Mouse (Mus musculus) adrenal gland, adult (tissue): Measurements from ENCODE around the gene Sh3pxd2a.

Source experiments
- DNase-seq, 2 experiments: peaks; one replicate each; pipeline ENCODE4 v3.0.0; 2022 to 2023; ENCODE audit warnings: low spot score in 1 of 2; ENCODE audit not compliant: inconsistent age in 2 of 2

Gene Sh3pxd2a

GRCm38 (mm10) chr19:47440967-47441366, 23.2 kb downstream of the Sh3pxd2a start:
- no peak for DNase-seq

DNA sequence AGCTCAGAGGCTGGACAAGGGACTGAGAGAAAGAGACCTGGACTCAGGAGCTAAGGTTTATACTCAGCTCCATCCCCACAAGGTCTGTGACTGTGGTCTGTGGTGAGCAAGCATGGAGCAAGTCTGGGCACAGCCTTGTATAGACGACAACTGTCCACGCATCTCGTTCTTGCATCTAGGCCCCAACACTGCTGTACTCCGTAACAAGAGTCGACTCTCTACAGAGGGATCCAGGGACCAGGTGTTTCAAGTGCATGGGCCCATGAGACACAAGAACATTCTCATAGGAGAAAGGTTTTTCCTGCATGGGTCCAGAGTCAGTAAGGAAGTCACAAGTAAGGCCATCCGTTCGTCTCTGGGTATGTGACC, 23.8 kb downstream of the Sh3pxd2a start:
- no peak for DNase-seq

DNA sequence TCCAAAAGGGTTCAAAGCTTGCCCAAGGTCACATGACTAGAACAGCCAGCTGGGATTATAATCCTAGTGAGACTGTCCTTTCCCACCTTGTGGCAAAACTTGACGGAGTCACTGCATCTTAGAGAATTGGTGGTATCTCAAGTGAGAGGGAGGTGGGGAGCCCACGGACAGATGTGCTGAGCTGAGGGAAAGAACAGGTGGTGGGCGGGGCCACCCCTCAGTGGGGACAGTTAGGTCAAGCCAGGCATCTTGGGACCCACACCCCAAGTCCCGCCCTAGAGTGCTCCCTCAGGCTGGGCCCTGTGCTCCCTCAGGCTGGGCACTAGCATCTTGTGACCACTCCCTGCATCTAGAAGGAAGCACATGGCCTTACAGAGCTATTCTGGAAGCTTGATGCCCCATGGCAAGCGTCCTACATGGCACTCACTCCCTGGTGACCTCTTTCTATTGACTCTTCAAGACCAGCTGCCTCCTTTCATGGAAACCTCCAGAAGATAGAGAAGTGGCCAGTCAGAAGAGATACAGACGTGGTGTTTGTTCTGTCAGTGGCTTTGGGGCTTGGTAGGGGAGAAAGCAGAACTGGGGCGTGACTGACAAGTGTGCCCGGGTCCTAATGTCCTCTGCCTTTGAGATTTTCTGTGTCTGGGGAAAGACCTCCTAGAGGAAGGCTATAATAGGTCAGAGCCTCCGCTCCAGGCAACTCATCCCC, 24.3 kb downstream of the Sh3pxd2a start:
- no peak for DNase-seq

DNA sequence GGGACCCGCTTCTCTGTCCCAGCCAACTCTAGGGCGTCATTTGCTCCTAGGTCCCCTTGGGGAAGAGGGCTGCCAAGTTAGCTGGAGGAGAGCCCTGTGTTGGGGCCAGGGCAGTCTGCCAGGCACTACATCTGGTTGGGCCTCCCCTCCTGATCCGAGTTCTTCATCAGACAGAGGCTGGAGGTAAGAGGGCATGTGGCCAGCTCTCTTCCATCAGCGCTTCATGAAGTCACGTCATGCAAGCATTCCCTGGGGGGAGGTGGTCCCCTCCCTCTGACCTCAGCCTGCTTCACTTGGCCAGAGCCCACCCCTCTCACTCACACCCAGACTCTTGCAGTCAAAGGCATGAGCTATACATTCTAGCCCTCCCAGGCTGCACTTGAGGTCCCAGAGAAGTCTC, 25.8 kb downstream of the Sh3pxd2a start:
- peak in 1 of 2 experiments; percentile 64 for DNase-seq

DNA sequence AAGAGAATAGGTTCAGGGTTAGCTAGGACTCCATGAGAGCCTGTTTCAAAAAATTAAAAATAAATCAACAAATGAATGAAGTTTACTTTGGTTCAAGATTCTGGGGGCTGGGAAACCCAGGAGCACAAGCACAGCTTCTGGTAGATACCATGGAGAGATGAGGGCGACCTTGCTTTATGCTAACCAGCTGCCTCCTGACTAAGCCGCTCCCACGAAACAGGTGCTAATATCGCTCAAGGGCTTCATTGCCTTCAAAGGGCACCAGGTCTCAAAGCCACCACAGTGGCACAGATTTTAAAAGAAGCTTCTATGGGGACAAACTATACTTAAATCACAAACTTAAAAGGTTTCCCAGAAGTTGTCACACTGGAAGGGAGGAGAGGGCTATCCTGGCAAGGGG, 27.2 kb downstream of the Sh3pxd2a start:
- no peak for DNase-seq

DNA sequence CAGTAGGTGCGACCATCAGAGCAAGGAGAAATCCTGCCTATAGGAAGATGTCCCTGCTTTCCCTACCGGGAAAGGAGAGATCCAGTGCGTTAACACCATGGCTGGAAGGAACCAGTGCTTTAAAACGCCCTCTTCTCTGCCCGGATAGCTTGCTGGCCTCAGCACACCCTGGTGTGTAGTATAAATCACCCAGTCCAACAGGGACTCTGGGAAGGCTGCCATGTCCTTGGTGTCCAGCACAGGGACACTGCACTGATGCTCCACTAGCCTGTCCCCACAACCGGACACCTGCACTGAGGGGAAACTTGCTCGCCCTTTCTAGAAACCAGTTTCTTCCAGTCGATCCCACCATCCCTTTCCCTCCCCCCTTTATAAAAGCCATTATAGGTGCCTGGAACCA, 28.0 kb downstream of the Sh3pxd2a start:
- DNase-seq = peak; percentile 83 to 91

DNA sequence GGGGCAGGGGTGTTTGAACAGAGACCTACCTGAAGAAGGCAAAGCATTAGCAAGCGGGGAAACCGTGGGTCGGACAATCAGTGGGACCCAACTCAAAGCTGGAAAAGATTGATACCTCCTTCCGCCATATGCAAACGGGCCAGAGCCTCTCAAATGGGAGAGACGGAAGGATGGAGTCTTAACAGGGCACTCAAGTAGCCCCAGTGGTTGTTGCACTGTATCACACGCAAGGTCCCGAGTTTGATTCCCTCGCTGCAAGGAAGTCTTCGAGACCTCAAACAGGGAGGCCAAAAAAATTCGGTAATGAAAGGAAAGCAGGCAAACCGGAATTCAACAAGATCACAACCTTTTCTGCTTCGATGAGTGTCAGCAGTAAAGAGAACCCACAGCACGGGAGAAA, 29.5 kb downstream of the Sh3pxd2a start:
- no peak for DNase-seq

DNA sequence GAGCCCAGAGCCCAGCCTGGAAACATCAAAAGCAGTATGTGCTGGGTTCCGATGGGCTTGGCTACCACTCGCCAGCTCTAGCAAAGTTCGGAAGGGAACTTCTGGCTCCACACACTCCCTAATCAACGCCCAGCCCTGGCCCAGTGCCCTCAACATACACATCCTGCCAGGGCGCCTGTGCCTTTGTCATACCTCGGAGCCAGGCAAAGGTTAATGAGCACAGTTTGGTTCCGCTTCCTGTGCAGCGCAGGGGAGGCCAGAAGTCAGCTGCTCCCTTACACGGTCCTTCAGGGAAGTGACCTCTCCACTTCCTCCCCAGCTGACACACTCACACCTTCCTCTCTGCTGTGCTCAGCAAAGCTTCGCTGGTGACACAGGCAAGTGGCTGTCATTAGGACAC, 31.9 kb downstream of the Sh3pxd2a start:
- peak; percentile 31 to 56 for DNase-seq

DNA sequence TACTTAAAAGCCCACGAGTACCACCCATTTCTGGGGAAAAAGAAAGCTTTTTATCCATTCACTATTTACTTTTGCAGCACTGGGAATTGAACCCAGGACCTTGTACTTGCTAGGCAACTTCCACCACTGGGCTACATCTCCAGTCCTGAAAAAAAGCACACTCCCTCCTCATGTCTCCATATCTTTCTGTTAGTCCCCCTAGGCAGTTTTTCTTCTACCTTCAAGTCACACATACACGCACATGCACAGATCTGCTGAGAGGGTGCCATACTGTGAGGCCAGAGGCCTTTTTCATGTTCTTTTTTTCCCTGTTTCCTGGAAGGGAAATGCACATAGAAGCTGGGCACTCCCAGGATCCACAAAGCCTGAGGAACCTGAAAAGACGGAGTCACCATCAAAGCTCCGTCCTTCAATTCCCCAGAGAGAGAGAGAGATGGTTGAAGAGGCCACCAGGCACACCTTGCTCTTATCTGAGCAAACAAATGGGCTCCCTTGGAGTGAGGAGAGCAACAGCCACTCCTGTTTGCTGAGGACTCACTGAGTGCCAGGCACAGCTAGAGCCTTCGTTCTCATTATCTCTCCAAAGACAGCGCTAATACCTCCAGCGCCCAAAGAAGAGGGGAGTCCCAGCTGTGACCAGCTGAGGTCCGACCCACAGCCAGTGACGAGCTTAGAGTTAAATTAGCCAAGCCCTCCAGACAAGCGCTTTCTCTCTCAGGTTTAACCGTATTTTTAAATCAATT, 32.8 kb downstream of the Sh3pxd2a start:
- DNase-seq = no peak

DNA sequence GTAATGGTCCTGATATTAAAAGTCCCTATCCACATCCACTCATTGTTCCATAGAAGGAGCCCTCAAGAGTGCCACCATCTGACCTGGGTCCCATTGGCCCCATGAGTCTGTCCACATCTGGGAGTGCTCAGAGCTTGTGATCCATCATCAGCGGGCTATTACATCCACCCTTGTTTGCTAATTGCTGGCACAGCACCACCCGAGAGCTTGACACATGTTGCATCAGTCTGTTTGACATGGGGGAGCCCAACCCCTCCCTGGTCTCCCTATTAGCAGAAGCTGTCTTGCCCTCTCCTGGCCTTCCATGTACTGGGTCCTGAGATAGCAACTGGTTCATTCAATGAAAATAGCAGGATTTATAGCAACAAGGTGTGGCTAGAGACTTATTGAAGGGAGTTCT, 34.0 kb downstream of the Sh3pxd2a start:
- no peak for DNase-seq

- no peak for DNase-seq
These were observed 35.0 kb downstream of the Sh3pxd2a start for GRCm38 (mm10) chr19:47429245-47429644.

- no peak for DNase-seq
These were observed 35.4 kb downstream of the Sh3pxd2a start for GRCm38 (mm10) chr19:47428794-47429193.

- DNase-seq = peak in 1 of 2 experiments; percentile 49
These were observed 36.1 kb downstream of the Sh3pxd2a start for GRCm38 (mm10) chr19:47427841-47428789.

GRCm38 (mm10) chr19:47423632-47424031, 40.6 kb downstream of the Sh3pxd2a start:
- no peak for DNase-seq

GRCm38 (mm10) chr19:47421128-47421898, 42.9 kb downstream of the Sh3pxd2a start:
- peak; percentile 27 to 42 for DNase-seq

DNA sequence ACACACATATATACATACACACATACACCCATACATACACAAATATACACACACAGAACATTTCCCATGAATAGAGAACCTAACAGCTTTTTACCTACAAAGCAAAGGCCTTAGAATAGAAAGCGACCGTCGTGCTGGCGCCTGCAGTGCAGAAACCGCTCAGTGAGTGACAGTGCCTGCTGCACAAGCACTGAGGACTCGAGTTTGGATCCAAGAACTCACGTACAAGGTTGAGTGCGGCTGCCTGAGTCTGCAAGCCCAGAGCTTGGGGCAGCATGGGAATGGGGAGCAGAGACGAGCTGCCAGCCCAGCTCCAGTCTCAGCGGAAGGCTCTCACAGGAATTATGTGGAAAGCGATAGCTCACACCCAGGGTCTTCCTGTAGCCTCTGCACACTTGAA, 43.7 kb downstream of the Sh3pxd2a start:
- DNase-seq = no peak

DNA sequence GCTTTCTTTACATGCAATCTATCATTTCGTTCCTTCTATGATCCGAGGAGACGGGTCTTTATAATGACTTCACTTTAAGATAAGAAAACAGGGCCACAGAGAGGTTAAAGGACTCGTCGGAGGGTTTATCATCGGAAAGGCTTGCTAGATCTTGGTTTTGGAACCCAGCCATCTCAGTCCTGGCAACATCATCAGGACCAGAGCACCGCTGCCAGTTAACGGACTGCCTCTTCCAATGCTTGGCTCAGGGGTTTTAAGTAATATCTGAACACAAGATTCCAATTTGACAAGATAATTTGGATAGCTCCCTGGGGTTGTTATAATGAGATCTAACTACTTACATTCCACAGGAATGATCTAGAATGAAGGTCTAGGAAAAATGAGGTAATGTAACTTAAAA, 45.0 kb downstream of the Sh3pxd2a start:
- peak in 1 of 2 experiments; percentile 56 for DNase-seq

- peak; percentile 62 to 67 for DNase-seq
These were observed 48.0 kb downstream of the Sh3pxd2a start for GRCm38 (mm10) chr19:47416161-47416560.

DNA sequence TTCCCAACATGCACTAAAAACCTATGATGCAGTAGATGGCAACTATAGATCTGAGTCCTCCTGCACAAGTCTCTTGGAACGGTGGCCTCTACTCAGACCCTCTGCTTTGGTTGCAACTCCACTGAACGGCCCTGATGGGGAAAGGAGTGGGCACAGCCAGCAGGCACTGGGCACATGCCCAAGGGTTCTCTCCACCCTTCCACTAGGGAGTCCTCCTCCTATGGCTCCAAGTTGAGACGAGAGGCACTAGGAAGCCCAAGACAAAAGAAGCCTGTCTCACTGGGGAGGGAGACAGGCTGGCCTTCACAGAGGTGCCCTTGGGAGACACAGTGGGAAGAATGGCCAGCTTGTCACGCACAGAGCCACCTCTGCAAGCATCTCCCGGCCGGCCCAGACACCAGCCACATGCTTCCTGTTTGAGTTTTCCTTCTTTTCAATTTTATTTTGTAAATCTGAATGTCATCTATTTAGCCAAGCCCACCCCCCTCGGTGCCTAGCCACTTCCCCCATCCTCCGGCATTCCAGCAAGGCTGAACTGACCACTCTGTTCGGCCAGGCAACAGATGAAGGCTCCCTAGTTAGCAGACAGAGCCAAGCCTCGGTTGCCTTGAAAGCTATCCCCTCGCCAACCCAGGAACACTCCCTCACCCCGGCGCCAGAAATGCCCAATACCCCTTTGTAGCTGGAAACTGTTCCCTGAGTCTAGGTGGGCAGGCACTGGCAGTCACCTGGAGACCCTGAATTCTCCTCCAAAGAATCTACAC, 49.9 kb downstream of the Sh3pxd2a start:
- no peak for DNase-seq

DNA sequence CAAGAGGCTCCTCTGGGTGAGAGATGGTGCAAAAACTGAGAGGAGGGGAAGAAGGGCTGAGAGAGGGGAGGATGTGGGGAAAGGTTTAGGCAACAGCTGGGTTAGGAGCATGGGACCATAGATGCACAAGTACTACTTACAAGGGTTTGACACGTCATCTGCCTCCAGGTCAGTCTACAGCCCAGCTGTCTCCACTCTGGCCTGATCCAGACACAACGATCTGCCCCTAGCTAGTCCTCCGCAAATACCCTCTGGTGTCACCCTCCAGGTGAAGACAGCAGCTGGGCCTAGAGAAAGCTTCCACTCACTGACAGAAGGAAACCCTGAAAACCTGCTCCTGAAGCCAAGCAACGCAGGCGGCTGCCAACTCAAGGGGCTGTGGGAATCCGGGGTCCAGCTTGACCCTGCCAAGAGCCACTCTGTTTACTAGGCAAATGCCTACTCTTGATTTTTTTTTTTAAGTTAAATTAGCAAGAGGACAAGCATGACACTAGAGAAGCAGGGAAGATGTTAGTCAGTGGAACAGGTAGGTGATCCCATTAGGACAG, 50.7 kb downstream of the Sh3pxd2a start:
- DNase-seq = no peak
